In genomic region chr17:73232593-73232992, GRCm38 (mm10) we compare ENCODE assay signal across 12 mouse cellular contexts.
"Had no signal": no experiment of that assay in that cellular context is flagged by ENCODE, and none has a peak within 500 bp of the region (broad histone marks: within the 10 kb centered on the region; RNA-seq: fewer than 3 reads in every experiment).

No protein-coding gene starts in this region.

- H3K4me1 ChIP-seq: limb, embryonic 12.5 days; neural tube, embryonic 15.5 days had no signal

- H3K4me2 ChIP-seq: limb, embryonic 12.5 days; neural tube, embryonic 15.5 days had no signal

- H3K27ac ChIP-seq: kidney, postnatal 0 days; limb, embryonic 12.5 days; liver, embryonic 14.5 days; neural tube, embryonic 15.5 days; stomach, postnatal 0 days had no signal

- H3K36me3 ChIP-seq: neural tube, embryonic 15.5 days had no signal

- DNase-seq: kidney, adult 11 months; kidney, adult 9 months; kidney, postnatal 36 days; liver; lung, adult 18-20 months; midbrain, embryonic 14.5 days had no signal

- H3K4me3 ChIP-seq: limb, embryonic 12.5 days; myocyte; neural tube, embryonic 15.5 days had no signal

- H3K27me3 ChIP-seq: limb, embryonic 12.5 days; neural tube, embryonic 15.5 days had no signal

- H3K9me3 ChIP-seq: limb, embryonic 12.5 days; neural tube, embryonic 15.5 days had no signal

- H3K9ac ChIP-seq: limb, embryonic 12.5 days; liver, embryonic 14.5 days; neural tube, embryonic 15.5 days had no signal
